Mouse (Mus musculus): ENCODE results near the gene Colq.
"Not testable (repeated sequence)": the region's sequence is repeated elsewhere in the genome, so short reads cannot be mapped to it uniquely, and the experiment has no call there.

Colq gene

DNA sequence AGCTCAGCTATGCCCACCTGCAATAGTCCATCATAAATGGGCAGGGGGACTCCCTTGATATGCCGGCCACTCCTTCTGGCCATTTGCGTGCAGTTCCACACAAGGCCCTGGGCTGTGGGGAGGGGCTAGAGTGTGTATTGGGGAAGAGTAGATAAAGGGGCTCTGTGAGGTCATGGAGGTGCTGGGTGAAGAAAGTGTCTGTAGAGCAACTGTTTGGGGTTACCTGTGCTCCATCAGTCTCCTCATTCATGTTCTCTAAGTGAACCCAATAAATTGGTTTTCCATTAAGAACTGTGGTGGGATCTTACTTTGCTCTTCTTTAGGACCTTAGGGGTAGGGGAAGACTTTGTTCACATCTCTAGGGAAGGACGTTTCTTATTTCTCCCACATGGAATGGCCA is at the start of gene Colq:
TSS of gene Colq (minus strand) at position 101 of the 400 bp plus-strand sequence.
- DNase-seq = no peak

DNA sequence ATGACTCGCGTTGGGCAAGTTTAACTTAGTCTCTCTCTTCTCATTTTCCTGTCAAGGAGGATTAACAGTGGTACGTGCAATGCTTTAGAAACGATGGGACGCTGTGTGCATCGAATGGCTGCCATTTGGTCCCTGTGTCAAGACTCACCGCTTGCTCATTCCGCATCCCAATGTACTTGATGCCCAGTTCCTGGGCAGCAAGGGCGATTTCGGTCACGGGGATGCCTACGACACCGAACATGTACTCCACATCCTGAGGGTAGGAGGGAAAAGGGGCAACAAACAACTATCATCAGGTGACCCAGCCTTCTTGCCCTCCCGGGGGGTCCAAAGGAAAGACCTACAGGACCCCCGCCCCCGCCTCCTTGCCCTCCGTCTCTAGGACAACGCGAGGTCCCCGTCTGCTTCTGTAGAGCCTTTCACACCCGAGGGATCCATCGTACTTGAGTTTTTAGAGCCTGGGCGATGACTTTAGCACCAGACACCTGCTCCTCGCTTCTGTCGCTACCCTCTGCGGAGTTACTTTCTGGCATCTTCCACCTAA is 49.3 kb upstream of the Colq start, which contains the start of gene Gm49387:
TSS of gene Gm49387 (minus strand) at position 533 of the 544 bp plus-strand sequence.
- DNase-seq = no peak

DNA sequence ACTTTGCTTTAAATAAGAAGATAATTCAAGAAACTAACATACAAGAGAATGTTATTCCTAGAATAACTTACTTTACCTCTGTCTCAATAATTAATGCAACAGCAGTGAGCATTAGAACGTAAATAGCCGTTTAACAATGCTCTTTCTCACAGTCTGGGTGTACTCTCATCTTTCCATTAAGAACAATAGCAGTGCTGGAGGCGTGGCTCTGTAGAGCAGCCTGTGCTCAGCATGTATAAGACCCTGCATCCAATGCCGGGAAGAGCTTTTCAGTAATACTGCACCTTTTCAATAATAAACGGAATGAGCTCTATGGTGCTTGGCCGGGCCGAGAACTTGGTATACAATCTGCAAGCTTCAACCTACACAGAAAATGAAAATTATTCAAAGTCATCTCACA is 39.5 kb upstream of the Colq start:
- no peak for DNase-seq

DNA sequence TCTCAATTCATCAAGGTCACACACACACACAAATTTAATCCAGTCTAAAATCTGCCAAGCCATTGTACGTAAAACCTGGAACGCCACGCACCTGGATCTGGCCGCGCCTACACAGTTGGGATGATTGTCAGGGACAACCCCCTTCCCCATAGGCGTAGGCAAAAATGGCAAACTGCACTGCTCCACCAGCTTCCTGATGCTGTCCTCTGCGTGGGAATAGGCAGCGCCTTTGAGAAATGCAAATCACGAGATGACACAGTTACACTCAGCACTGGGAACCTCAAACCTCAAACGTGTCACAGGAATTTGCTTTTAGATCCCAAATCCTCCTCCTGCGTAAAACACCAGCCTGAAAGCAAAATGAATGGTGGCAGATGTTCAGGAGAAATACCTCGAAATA is 31.6 kb upstream of the Colq start:
- no peak for DNase-seq

DNA sequence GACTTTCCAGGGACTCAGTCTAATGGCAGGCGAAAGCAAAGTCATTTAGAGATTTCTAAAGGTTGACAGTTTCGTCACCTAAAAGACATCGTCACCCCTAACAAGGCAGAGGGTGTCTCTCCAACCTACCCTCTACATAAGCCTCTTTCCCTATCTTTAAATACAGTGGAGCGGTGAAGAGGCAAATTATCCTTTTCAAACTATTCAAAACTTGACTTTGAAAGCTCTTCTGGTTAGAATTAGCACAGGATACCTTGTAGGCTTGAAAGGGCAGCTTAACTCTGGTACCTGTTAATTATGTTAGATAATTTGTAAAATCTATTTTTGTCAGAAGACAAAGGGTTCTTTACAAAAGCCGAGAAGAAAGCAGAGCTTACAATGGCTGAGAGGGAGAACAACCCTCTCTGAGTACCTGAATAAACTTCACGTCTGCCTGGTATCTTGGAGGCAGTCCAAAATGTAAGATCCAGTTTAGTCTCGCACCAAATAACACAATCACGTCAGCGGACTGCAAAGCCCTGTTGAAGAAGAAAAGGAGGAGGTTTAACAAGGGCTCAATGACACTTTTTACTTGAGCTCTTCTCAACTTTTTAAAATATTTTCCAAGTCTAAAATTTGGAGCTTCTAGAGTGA is 29.6 kb upstream of the Colq start:
- no peak for DNase-seq

DNA sequence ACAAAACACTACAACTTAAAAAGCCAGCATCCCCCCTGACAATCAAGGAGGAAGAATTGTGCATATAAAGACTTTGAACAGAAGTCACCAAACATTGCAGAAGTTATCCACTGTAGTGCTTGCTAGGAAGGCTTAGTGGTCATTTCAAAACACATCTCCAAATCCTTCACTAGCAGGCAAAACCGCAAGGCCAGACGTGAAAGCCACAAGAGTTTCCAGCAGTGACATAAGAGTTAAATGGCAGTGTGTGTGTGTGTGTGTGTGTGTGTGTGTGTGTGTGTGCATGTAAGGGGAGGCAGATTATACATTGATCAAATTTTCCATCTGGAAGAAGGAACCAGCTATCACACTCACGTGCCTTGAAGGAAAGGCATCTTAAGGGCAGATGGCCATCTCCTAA is 26.9 kb upstream of the Colq start:
- no peak for DNase-seq

DNA sequence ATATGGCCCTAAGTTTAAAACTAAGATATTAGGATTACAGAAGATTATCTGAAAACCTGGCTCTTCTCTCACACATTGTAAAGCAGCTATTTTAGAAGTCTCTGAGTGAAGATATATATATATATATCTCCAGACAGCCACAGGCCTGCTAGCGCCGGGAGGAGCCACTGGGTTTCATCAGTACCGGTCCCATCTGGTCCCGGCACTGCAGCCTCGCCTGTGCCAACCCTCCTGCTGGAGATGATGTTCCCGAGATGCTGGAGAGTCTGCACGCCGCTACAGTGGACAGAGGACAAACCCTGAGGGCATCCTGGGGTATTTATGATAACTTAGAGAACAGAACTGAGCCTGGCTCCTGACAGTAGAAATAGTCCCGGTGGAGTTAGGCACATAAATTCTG is 26.1 kb upstream of the Colq start:
- DNase-seq = no peak

DNA sequence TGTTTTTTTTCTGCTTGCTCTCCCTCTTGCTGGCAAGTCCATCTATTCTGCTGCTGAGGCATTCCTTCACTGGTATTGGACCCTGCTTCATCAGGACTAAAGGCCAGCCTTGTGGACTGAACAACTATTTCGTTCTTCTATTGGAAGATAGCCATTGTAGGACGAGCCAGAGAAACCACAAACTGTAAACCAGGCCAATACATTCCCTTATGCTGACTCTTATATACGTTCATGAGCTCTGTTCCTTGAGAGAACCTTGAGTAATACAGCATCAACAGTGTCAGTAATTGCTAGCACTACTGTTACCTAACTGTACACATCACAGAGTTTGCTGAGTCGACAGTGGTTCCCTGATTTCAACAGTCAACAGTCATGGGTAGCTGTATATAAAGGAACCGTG is 22.5 kb upstream of the Colq start:
- DNase-seq = no peak

DNA sequence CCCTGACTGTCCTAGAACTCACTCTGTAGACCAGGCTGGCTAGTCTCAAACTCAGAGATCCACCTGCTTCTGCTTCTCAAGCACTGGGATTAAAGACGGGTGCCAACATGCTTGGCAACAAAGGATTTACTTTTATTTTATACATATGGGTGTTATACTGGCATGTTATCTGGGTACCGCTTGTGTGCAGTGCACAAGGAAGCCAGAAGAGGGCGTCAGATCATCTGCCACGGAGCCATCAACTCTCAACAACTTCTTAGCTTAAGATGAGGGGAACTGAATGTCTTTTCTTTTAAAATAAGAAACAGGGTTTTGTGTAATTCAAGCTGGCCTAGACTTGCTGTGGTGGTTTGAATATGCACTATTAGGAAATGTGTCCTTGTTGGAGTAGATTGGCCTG is 20.8 kb upstream of the Colq start:
- peak; percentile 17 for DNase-seq

DNA sequence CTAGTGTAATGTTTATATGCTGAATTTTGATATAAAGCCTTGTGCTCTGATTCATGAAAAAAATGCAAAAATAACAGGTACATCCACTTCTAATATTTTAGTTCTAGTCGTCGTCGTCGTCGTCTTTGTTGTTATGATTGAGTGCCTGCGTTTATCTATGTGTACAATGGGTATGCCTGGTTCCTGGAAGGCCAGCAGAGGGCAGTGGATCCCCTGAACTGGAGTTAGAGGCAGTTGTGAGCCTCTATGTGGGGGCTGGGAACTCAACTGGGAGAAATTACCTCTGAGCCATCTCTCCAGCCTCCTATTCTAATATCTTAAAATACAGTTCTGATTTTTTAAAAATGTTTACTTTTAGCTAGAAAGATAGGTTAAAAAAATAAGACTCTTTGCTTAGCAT is 14.4 kb upstream of the Colq start:
- no peak for DNase-seq

DNA sequence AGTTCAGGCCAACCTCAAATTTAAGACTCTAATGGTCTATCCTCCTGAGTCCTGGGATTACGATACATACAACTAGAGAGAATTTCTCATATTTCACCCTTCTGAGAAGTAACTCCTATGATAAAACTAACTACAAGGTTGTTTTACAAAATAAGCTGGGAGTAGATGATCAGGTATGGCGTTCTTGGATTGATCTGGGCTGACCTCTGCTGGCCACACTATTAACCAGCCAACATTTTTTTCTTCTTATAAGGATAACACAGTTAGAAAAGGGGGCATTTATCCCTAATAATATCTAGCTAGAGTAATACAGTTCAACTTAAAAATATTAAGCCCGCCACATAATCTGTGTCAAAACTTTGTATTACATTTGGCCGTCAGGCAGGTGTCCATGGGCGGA is 13.8 kb upstream of the Colq start:
- peak; percentile 45 for DNase-seq

DNA sequence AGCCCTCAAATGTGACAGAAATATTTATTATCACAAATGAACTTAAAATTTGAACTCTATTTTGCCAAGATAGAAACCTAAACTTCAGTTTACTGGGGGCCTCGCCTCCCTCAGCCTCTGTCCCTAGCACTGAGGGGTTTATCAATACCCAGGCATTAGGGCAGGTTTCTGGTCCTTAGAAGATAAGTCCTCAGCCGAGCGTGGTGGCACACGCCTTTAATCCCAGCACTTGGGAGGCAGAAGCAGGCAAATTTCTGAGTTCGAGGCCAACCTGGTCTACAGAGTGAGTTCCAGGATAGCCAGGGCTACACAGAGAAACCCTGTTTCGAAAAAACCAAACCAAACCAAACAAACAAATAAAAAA is 11.5 kb upstream of the Colq start:
- DNase-seq = not testable (repeated sequence)

DNA sequence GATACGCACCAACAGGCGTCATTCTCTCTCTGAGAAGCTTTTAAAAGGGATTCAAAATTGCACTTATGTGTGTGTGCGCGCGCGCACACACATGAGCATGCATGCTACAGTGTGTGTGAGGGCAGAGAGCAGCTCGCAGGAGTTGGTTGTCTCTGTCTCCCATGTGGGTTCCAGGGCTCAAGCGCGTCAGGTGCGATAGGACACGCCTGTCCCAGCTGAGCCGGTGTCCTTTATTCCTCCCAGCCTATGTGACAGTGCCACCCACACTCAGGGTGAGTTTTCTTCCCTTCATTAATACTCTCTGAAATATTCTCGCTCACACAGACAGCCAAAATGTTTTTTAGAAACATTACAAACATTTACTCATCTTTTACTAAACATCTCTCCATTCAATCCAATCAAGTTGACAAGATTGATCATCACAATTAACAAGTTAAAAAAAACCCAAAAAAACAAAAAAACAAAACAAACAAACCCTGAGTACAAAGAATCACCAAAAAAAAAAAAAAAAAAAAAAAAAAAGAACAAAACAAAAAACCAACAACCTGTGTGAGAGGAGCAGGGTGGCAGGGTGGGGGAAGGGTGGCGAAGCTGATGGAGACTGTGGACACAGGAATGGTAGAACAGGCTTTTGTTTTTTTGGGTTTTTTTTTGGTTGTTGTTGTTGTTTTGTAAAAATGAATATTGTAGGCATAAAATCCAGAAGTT is 10.9 kb upstream of the Colq start:
- DNase-seq = no peak

DNA sequence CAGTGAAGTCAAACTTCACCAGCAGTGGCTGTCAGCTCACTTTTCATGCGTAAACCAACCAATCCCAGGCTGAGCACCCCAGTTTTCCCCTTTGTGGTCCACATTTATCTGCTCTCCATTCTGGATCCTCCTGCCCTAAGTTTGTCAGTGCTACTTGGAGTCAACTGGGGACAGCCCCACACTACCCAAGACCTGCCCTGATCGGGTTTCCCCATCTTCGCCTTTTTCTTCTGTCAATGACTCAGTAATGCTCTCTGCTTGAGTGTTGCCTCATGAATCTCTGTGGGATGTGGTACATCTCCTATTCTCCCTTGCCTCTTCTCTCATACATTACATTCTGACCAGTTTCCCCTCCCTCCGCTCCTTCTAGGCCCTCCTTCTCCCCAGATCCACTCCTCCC is 6.3 kb upstream of the Colq start:
- no peak for DNase-seq

DNA sequence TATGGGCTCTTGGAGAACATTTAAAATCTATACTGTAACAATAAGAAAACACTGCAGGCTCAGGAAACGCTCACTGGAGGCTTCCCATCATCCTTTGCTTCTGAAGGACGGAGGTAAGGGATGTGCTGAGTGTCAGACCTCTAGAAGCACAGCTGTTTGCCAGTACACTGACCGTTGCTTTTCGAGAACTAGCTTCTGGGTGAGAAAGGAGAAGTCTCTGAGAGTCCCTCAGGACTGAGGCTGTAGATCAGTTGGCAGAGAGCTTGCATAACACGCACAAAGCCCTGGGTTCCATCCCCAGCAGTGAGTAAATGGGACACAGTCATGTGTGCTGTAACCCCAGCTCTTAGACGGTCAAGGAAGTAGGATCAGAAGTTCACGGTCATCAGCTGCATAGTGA is 5.3 kb upstream of the Colq start:
- no peak for DNase-seq

DNA sequence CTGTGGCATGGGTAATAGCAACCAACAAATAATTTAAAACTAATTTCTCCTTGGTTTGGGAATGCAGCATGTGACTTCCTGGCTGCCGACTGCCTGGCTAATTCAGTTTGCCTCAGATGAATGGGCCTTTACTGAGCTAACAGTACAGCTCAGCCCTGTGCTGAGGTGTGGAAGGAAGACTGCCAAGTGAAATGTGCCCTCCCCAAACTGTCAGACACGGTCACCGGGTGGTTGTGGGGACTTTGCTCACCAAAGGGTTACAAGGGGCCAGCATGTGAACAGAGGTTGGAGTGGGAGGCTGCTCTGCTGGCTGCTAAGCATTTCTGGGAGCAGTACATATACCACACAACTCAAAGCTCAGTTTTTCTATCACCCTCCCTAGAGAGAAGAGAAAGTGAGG is 3.5 kb upstream of the Colq start:
- peak; percentile 60 for DNase-seq

DNA sequence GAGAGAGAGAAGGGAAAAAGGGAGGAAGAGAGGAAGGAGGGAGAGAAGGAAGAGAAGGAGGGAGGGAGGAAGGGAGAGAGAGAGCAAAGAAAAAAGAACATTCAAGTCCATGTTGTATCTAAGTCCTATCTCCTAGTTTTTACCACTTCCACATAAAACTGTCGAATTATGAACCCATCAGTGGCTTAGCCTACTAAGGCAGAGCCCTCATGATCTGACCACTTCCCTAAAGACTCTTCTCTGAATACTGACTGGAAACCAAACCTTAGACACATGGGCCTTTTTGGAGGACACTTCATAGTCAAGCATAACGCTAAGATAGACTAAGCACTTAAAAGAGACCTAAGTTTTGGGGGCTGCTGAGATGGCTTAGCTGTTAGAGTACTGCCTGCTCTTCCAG is 1.9 kb upstream of the Colq start:
- no peak for DNase-seq

DNA sequence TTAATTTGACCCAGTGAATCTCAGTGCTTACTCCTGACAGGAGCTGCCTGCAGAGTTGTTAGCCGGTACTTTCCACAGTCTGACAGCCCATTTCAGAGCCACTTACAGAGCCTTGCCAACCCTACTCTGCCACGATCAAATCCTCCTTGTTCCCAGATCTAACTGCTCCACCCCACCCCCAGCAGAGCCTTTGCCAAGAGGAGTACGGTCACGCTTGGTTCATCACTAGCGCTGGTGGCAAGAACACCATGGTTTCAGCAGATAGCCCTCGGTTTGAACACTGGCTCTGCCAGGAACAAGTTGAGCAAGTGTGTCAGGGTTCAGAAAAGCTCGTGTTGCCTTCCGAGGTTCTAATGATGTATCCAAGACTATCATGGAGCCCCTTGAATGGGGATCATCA is 4.7 kb downstream of the Colq start:
- DNase-seq = peak; percentile 19

DNA sequence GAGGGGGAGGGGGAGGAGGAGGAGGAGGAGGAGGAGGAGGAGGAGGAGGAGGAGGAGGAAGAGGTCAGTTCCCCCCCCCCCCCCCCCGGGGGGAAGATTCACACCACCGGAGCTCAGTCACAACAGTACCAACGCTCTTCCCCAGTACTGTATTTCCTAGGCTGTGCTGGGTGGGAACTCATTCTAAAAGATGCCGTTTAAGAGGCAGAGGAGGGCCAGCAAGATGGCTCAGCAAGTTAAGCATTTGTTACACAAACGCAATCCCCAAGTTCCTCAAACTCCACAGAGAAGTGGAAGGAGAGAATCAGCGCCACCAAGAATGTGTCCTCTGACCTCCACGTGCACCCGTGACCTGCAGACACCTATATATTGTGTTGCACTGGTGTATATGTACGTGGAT is 8.1 kb downstream of the Colq start:
- no peak for DNase-seq

DNA sequence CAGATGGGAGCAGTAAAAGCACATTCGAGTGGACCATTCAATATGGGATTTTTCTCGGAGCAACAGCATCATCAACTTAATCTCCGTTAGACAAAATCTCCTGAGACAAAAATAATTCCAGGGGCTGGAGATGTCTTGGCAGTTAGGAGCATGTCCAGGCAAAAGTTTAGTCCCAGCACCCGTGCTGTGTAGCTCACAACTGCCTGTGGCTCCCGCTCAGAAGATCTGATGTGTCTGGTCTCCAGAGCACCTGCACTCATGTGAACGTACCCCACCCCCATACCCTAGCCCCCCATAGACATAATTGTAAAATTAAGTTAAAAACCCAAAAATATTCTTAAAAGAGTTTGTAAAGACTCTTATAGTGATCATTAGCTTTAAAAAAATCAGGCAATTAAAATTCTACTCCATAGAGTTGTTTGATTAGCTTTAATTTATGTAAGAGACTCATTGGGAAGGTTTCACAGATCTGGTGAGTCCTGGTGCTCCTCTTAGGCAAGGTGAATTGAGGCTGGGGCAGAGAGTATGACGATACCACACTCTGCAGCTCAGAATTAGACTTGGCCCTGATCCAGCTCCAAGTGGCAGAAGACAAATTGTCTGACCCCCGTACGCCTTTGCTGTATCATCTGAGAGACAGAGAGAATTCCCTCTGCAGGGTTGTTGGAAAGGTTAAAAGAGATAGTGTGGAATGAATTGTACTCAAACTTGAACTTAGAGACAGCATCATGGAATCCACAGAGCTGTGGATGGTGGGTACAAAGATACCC is 13.0 kb downstream of the Colq start:
- no peak for DNase-seq

DNA sequence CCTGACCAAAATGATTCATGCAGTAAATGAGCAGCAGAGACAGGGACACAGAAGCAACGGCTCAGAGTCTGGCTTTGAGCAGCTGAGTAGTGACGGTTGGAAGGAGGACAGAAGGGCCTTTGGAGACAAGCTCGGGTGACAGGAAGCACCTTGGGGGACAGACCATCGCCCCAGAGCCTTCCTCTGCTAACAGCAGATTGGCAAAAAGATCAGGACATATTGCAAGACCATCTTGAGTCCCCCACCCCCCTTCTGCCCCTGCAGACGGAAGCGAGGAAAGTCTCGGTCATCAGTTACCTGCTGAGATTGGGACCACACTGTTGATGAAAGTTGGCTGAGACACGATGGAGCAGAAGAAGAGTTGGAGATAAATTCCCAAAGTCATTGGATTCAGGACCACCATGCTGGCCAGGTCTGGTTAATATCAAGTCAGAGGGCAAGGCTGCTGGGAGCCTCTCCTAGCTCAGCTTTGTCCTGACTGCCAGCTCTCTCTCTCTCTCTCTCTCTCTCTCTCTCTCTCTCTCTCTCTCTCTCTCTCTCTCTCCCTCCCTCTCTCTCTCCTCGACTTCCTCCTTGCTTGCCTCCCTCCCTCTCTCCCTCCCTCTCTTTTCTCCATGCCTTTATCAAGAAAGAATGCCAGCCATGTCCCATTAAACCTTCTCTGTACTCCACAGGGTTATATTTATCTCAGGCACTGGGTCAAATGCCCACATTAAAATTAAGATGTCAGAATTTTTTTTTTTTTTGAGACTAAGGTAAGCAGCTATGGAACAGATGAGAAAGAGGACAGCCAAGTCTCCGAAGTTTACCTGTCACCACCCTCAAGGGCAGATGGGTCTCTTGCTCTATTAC is 14.1 kb downstream of the Colq start:
- no peak for DNase-seq

DNA sequence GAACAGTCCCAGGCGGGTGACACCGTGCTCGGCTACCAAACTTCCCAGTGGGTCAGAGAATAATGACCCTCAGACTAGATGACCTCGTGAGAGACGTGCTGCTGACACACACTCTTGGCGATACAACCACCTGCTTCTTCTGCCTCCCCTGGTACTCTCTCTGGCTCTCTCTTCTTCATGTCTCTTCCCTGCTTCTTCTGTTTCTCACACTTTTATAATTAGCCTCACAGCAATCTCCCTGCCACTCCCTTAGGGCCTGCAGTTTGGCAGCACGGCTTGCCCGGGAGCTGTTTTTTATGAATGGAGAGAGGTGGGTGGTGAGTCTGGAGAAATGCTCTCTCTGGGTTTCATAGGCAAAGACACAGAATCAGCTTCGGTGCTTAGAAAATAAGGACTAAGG is 15.3 kb downstream of the Colq start:
- DNase-seq = no peak

Data from kidney, adult 9 months (tissue).